Mouse (Mus musculus) cerebellum, postnatal 14 days (tissue): Measurements from ENCODE around the gene Gm49601.
A peak's percentile ranks its signal among the peaks of the same experiment; 100 is the strongest.

Source experiments
- DNase-seq, 2 experiments: peaks; one replicate each; pipeline ENCODE4 v3.0.0; 2021; ENCODE audit warnings: mixed read lengths in 2 of 2

The Gm49601 gene

GRCm38 (mm10) chr16:18628948-18629340, 2.7 kb upstream of the Gm49601 start:
- DNase-seq, result peak in 1 of 2 experiments; percentile 24

DNA sequence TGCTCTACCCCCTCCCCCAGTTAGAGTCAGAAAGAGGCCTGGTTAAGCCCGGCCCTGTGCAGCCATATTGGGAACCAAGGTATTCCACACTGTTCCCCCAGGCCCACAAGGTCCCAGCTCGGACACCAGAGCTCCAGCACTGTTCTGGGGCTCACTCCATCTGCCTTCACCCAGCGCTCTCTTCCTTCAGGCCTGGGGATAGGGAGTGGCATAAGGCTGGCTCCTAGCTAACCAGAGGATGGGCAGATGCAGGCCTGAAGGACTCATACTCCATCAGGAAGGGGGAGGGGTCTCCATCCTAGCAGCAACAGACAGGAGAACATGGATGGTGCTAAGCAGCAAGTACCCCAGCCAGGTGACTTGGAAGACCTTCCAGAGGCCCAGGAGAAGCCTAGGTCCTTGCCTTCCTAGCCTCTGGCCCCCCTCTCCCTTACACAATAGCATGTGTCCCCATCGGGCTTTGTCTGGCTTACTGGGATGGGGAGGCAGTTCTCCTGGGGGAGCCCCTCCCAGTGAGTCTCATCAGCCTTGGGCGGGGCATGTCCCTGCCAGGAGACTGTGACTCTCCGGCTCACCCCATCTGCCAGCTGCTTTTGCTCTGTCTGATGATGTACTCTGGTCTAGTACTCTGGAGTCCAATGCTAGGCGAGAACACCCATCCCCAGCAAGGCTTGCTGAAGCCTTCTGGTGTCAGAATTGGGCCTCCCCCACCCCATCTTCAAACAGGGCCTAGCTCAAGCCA, 2.1 kb upstream of the Gm49601 start:
- DNase-seq, result peak in 1 of 2 experiments; percentile 20

- DNase-seq, result peak; percentile 31 to 46
Observed at GRCm38 (mm10) chr16:18627163-18627562, 936 bp upstream of the Gm49601 start.

- DNase-seq, result peak; percentile 62 to 75
Observed at GRCm38 (mm10) chr16:18625791-18626311, 376 bp downstream of the Gm49601 start.

DNA sequence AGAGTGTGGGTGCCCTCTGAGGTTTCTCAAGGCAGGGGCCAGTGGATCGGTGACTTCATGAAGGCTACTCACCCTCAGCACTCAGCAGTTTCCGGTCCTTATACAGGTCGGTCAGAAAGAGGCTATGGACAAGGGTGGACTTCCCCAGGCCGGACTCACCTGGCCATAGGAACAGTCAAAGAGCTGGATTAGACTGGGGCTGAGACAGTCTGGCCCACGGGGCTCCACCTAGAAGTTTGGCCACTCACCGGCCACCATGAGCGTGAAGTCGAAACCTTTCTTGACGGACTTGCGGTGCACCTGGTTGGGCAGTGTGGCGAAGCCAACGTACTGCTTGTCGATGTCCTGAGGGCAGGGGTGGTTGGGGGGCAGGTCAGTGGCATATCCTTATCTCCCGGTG, 1.1 kb downstream of the Gm49601 start:
- DNase-seq, result no peak

DNA sequence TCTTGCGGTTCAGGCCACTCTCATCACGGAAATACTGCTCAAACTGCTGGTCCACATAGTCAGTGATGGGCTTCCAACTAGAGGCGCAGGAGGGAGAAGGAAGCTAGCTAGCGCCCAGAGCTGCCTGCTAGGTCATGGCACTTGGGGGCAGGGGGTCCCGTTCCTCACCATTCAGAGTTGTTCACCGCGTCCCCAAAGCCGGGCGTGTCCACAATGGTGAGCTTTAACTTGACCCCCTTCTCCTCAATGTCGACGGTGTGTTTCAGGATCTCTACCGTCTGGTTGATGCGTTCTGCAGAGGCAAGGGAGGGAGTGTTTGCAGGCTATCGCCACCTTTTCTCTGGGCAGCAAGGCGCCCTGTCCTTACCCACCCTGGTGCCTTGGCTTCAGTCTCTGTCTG, 1.6 kb downstream of the Gm49601 start:
- no peak for DNase-seq

DNA sequence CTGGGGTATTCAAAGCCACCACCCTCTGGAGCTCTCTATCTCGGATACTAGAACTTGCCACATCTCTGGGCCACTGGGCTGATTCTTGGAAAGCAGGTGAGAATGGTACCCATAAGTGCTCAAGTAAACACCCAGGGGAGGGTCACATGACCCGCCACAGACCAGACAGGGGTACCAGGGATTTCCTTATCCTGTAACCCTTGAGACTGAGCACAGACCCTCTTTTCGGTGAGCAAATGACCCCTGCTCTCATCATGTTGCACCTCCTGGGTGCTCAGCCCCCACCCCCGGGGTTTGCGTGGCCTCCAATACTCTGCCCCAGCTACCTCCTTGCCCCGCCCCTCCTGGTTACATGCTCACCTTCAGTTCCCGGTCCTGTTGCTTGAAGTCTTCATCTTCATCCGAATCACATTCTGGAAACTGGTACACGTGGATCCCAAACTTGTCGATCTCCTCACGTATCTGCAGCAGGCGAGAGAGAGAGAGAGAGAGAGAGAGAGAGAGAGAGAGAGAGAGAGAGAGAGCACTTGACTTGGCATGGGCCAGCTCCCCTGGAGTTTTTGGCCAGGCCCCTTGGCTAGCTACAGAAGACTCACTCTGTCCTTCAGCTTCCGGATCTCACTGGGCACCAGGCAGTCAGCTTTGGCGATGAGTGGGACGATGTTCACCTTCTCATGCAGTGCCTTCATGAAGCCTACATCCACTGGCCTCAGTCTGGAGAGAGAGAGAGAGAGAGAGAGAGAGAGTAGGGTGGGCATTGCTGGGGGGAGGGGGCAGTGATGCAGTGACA, 2.3 kb downstream of the Gm49601 start:
- peak; percentile 76 to 86 for DNase-seq

GRCm38 (mm10) chr16:18622916-18623750, 3.1 kb downstream of the Gm49601 start:
- peak; percentile 53 to 54 for DNase-seq

GRCm38 (mm10) chr16:18622019-18622418, 4.2 kb downstream of the Gm49601 start, which contains the start of gene Gp1bb:
TSS of gene Gp1bb (minus strand) at chr16:18622403.
- DNase-seq, result no peak

DNA sequence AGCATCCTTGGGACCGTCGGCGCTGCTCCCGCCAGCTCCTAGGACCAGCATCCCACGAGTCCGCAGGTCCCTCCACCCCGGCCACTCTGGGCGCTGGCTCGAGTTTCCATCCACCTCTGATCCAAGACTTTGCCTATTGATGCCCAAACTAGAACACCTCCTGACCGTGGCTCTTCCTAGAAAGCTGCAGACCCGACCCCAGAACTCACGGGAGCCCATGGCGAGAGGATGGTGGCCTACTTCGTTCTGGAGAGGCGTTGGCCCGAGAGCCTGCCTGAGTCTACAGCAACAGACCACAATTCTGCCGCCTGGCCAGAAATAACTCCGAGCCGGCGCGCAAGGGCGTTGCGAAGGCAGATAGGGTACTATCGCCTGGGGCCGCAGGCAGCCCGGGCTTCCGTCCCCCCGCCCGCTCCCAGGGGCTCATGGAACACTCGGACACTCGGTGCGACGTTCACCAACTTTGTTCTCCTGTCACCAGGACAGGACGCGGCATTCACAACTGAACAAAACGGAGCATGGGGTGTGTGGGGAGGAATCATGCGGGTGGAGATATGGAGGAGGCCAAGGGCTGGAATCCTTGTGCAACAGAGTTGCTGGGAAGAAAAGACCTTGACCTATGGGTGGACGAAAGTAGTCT, 4.7 kb downstream of the Gm49601 start:
- peak; percentile 34 to 54 for DNase-seq

DNA sequence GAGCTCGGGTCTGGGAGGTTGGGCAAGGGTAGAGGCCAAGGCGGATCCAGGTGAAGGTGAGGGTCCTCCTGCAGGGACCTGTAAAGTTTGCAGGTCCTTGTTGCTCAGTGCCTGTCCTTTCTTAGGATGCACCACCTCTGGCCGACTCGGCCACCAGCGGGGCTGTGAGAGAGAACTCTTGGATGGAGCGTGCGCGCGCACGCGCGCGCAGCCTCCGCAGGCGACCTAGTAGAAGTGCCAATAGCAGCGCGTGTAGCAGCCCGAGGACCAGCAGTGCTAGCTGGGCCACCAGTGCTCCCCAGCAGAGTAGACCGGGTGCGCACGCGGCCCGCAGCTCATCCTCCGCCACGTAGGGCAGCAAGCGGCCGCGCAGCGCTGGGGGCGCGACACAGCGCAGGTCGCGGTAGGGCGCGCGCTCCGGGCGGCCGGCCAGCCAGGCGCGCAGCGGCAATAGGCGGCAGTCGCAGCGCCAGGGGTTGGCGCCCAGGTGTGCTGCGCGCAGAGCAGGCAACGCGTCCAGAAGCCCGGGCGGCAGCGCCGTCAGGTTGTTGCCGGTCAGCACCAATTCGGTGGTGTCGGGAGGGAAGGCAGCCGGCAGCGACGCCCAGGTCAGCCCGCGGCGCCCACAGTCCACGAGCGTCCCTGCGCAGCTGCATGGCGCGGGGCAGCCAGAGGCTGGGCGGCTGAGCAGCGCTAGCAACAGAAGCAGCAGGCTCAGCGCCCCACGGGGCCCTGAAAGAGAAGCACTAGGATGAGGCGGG, 5.4 kb downstream of the Gm49601 start:
- DNase-seq, result peak; percentile 57 to 61

- DNase-seq, result no peak
Observed at GRCm38 (mm10) chr16:18620201-18620600, 6.0 kb downstream of the Gm49601 start.

DNA sequence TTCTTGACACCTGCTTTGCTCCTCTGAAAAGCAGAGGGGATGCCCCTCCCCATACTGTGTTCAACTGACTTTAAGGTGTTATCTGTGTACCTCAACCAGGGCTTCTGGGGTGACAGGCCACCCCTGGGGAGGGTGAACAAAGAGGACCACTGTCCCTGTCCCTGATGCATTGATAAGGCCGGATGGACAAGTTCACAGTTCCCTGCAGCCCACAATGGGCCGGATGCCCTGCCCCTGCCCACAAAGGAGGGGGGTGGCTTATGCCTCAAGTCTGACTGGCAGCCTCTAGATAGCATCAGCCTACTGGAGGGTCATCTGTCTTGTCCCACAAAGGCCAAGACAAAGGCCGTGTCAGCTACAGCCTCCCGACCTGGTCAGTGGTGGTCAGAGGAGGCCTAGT, 7.1 kb downstream of the Gm49601 start:
- DNase-seq, result peak in 1 of 2 experiments; percentile 10

DNA sequence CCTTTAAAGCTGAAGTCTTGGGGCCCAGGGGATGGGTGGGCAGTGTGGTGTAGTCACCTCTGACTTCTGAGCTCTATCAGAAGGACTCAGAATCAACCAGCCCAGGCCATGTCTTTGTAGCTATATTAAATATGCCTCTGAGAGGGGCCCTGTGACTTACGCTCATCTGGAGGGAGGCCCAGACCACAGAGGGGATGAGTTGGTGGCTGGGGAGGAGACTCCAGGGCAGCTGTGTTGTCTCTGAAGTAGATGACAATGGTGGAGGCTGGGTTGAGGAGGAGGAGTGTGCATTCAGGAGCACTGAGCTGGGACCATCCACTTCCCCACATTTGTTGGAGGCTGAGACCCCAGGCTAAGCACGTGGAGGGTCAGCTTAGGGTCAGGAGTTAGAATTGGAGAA, 7.9 kb downstream of the Gm49601 start:
- DNase-seq, result no peak

GRCm38 (mm10) chr16:18617370-18618065, 8.7 kb downstream of the Gm49601 start:
- DNase-seq, result peak; percentile 95 to 96

GRCm38 (mm10) chr16:18613301-18613700, 12.9 kb downstream of the Gm49601 start:
- DNase-seq, result no peak

DNA sequence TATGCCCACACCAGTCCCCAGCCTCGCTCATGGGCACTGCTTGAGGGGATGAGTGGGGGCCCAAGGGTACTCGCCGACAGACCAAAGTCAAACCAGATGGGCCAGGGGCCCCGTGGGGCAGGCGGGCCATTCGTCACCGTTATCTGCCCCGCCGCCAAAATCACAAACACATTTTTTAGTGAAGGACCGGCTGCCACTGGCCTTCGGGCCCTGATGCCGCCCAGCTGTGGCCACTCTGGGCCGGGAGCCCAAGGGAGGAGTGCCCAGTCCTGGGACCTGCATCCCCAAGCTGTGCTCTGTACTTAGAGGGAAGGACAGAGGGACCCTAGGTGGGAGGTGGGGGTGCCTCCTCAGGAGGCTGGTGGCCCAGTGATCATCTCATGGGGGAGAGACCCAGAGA, 14.5 kb downstream of the Gm49601 start:
- DNase-seq, result no peak

GRCm38 (mm10) chr16:18609099-18609498, 17.1 kb downstream of the Gm49601 start:
- DNase-seq, result no peak

- DNase-seq, result peak; percentile 35 to 58
Observed at GRCm38 (mm10) chr16:18608226-18608625, 18.0 kb downstream of the Gm49601 start.

- no peak for DNase-seq
Observed at GRCm38 (mm10) chr16:18605705-18606104, 20.5 kb downstream of the Gm49601 start.

DNA sequence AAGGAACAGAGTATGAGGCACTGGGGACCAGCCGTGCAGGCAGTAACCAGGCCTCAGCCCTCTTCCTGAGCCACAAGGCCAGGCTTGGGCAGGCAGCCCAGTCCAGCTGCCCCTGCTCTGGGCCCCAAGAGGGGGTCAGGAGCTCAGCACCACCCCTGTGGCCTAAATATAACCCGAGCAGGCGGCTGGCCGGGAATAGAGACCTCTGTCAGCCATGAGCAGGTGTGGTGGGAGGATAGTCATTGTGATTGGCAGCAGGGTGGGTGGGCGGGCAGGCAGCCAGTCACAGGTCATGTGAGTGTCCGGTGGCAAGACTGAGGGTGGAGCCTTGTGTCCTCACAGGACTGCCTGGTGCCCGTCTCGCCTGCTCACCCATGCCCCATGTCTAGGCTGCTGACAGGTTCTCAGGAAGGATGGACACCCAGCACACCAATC, 21.9 kb downstream of the Gm49601 start:
- no peak for DNase-seq
